ENCODE assay signal across 16 mouse cellular contexts in the genomic region with DNA sequence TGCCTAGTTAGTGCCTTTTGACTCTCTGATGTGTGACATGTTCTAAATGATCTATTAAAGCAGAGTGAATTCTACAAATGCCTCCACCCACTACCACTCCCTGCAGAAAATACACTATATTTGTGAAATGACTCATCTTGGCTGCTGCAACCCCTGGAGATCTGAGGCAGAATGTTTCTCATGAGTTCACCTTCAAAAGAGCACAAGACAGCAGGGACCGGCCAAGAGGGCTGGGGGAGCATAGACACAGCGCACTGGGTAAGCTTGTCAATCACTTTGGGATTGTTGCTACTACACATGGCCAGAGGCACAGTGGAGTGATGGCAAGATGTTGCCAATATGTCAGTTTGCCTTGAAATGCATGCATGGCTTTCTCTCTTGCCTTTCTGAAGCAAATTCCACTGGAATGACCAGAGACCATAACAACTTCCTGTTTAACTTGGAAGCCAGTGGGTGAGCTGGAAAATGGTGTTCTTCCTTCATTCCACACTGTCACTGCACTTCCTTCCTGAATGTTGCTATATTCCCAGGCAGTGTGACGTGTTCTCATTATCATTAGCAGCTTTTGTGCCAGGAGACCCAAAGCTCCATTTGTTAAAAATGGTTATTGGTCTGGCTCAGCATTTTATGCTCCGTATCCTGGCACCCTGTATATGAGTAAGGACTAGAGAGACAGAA.
DNase-seq lines count a peak whose midpoint lies in the region; ATAC-seq and TF ChIP-seq lines count a peak whose summit lies in the region.
"Had no signal": no experiment of that assay in that cellular context is flagged by ENCODE, and none has a peak within 500 bp of the region (broad histone marks: within the 10 kb centered on the region; RNA-seq: fewer than 3 reads in every experiment).

No protein-coding gene starts in this region.

- TF ChIP-seq CTCF in lung, embryonic 14.5 days (IDR thresholded peaks at IDR 0.05; ENCODE audit: low read depth): no peak
- no peak for TF ChIP-seq CTCF in olfactory bulb, adult 2 months (IDR thresholded peaks at IDR 0.05; ENCODE audit: insufficient read depth, low read depth, low read length)

- peak; percentile 90 for DNase-seq in heart, adult 11 months
- DNase-seq in heart, postnatal 36 days: no peak
- DNase-seq in lung, embryonic 14.5 days: peak; percentile 44
- DNase-seq in lung, postnatal 14 days: no peak
- DNase-seq in fibroblast of lung, adult 2 months (ENCODE audit: low read depth): peak; percentile 64
- no peak for DNase-seq in midbrain, embryonic 10.5 days (ENCODE audit: low spot score)
- no peak for DNase-seq in thymus, postnatal 25 days
- DNase-seq: adrenal gland, postnatal 25 days; cerebellum, postnatal 25 days; gastrocnemius, postnatal 36 days; right cerebral cortex, postnatal 25 days had no signal

- H3K9me3 ChIP-seq in lung, embryonic 14.5 days (ENCODE audit: low read depth, low read length): no peaks in the 10 kb centered on the region
- H3K9me3 ChIP-seq in midbrain, embryonic 10.5 days (replicated peaks): no peaks in the 10 kb centered on the region; the same call in 1 of the 2 replicates
- H3K9me3 ChIP-seq: limb, embryonic 10.5 days; liver, embryonic 15.5 days had no signal

- no peaks in the 10 kb centered on the region for H3K36me3 ChIP-seq in lung, embryonic 14.5 days (ENCODE audit: insufficient read depth)
- H3K36me3 ChIP-seq in midbrain, embryonic 10.5 days: no peaks in the 10 kb centered on the region
- H3K36me3 ChIP-seq: G1E; limb, embryonic 10.5 days; liver, embryonic 15.5 days had no signal

- H3K27me3 ChIP-seq in lung, embryonic 14.5 days (ENCODE audit: insufficient read depth, low read length): peaks cover 4% of the 10 kb centered on the region; the same call in 1 of the 2 replicates
- H3K27me3 ChIP-seq in midbrain, embryonic 10.5 days (ENCODE audit: low read depth, poor library complexity, severe bottlenecking): no peaks in the 10 kb centered on the region

- H3K4me1 ChIP-seq in lung, embryonic 14.5 days (ENCODE audit: insufficient read depth): no peaks in the 10 kb centered on the region
- H3K4me1 ChIP-seq in olfactory bulb, adult 2 months (ENCODE audit: control insufficient read depth, insufficient read depth, low read length): peaks cover 27% of the 10 kb centered on the region
- no peaks in the 10 kb centered on the region for H3K4me1 ChIP-seq in midbrain, embryonic 10.5 days
- H3K4me1 ChIP-seq: limb, embryonic 10.5 days had no signal

- H3K4me3 ChIP-seq in lung, embryonic 14.5 days (ENCODE audit: low read depth, low read length): no peak overlapping the region
- no peak overlapping the region for H3K4me3 ChIP-seq in olfactory bulb, adult 2 months (ENCODE audit: insufficient read depth, low read depth, low read length)
- no peak overlapping the region for H3K4me3 ChIP-seq in midbrain, embryonic 10.5 days
- H3K4me3 ChIP-seq: limb, embryonic 10.5 days; liver, embryonic 15.5 days had no signal

- 67% methylated on average over 4 of the region's 4 CpGs for WGBS in lung, embryonic 14.5 days
- WGBS in olfactory bulb, adult 2 months: 37% methylated on average over 4 of the region's 4 CpGs
- 80% methylated on average over 4 of the region's 4 CpGs for WGBS in midbrain, embryonic 10.5 days

- TF ChIP-seq POLR2A in olfactory bulb, adult 2 months (IDR thresholded peaks at IDR 0.05; ENCODE audit: insufficient read depth, low read depth, low read length): no peak

- 0 out of 2 replicates have a peak overlapping the region, but pooled peaks have one; percentile 18 for H3K27ac ChIP-seq in lung, embryonic 14.5 days (ENCODE audit: low read depth)
- peak overlapping the region; percentile 95 for H3K27ac ChIP-seq in olfactory bulb, adult 2 months (ENCODE audit: insufficient read depth, low read depth, low read length)
- no peak overlapping the region for H3K27ac ChIP-seq in midbrain, embryonic 10.5 days (replicated peaks)
- H3K27ac ChIP-seq: hindbrain, embryonic 14.5 days; limb, embryonic 10.5 days; liver, embryonic 15.5 days had no signal

- H3K4me2 ChIP-seq in lung, embryonic 14.5 days: no peak overlapping the region
- H3K4me2 ChIP-seq: hindbrain, embryonic 14.5 days; liver, embryonic 15.5 days had no signal

- no peak overlapping the region for H3K9ac ChIP-seq in lung, embryonic 14.5 days
- H3K9ac ChIP-seq: hindbrain, embryonic 14.5 days; liver, embryonic 15.5 days had no signal

- intact Hi-C loops in heart, postnatal 36 days (cut with DNase I): no loop called here

- ATAC-seq in lung, embryonic 14.5 days (ENCODE audit: insufficient read depth): no peak; the same call in 1 of the 2 replicates

Comparison
In these comparisons a context has a peak if more than half of its experiments do, and no peak if none do; other contexts are left out.
1. DNase-seq: peak in heart, adult 11 months (single experiment), lung, embryonic 14.5 days (single experiment) and fibroblast of lung, adult 2 months (single experiment); none in heart, postnatal 36 days (0 of 2), lung, postnatal 14 days (single experiment), midbrain, embryonic 10.5 days (single experiment) and thymus, postnatal 25 days (single experiment).